Mouse (Mus musculus) heart, adult 2 months (tissue): ENCODE measurements around the gene Rbm10.
A peak's percentile ranks its signal among the peaks of the same experiment; 100 is the strongest.

ENCODE experiments used
- CTCF ChIP-seq: fragments of 200-600 bp; IDR thresholded peaks from 2 replicates; pipeline ENCODE4 v1.8.1; 2022; ENCODE audit warnings: antibody characterized with exemption, mild to moderate bottlenecking, moderate library complexity
- EP300 ChIP-seq: fragments of 200-500 bp; IDR thresholded peaks from 2 replicates; pipeline ENCODE4 v1.6.1; 2011; ENCODE audit warnings: low read depth, low read length, control low read depth; ENCODE audit not compliant: insufficient read depth
- POLR2A ChIP-seq: fragments of 200-500 bp; IDR thresholded peaks from 2 replicates; pipeline ENCODE4 v1.6.1; 2011; ENCODE audit warnings: mild to moderate bottlenecking, low read depth, low read length, control low read depth; ENCODE audit not compliant: insufficient read depth

- peak; percentile 78 for TF ChIP-seq POLR2A
- 0 out of 2 replicates have a peak, but pooled peaks have one; percentile 45 for TF ChIP-seq EP300
- TF ChIP-seq CTCF, result peak; percentile 77
These were observed 45.6 kb downstream of the Rbm10 start for GRCm38 (mm10) chrX:20662716-20663443.
